Comparison of ENCODE assay signal across 1 mouse cellular context in the genomic region with DNA sequence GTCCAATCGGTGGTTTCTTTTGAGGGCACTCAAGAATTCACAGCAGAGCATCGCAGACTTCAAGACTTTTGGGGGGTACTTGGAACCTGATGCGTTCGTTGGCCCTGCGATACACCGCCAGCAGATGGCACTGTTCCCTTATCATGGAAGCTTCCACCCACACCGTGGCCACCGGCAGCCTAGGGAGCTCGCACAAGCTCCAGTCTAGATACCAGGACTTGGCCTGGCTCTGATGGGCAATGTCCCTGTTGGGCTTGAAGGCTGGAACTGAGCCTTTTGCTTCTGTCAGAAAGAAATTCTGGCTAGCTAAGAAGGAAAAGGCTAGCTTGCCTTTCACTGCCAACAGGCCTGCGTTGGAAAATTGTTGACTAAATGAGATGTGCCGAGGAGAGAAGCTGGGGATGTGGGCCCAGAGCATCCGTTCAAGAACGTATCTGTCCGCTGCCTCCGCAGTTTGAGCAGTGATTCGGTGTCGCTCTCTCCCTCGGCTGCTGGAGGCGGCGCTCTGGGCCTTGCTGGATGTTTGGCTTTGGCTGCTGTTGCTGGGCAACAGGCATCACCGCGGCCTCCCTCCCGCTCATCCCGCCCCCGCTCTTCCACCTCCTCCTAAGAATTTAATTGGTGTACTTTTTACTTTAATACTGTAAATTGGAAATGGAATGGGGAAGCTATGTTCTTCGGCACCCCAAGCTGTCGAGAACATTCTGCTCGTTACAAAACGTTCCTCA.
TF ChIP-seq lines count a peak whose summit lies in the region.

A gene (minus strand): TSS at position 512 of the 728 bp plus-strand sequence.

TF ChIP-seq in CH12.LX, 34 proteins besides CTCF, POLR2A, EP300 and RAD21 (continued from another document):
- TF ChIP-seq SMC3 (IDR thresholded peaks at IDR 0.05; ENCODE audit: low read depth, low read length): peak; percentile 98
- no peak; the same call in 1 of the 2 replicates for TF ChIP-seq UBTF (IDR thresholded peaks at IDR 0.05; ENCODE audit: low read depth, low read length)
- no peak for TF ChIP-seq HCFC1 (IDR thresholded peaks at IDR 0.05; ENCODE audit: low read depth, low read length)
- TF ChIP-seq MEF2A (IDR thresholded peaks at IDR 0.05; ENCODE audit: borderline replicate concordance, low read depth, low read length): peak; percentile 16; the same call in 1 of the 2 replicates
- no peak for TF ChIP-seq CHD1 (IDR thresholded peaks at IDR 0.05; ENCODE audit: low read depth, low read length)
- TF ChIP-seq GABPA (IDR thresholded peaks at IDR 0.05; ENCODE audit: insufficient replicate concordance, low read depth, low read length): no peak
- TF ChIP-seq ZC3H11A (IDR thresholded peaks at IDR 0.05; ENCODE audit: low read depth, low read length): peak; percentile 93
- TF ChIP-seq CHD2 (IDR thresholded peaks at IDR 0.05; ENCODE audit: low read length): no peak
- TF ChIP-seq MAZ (IDR thresholded peaks at IDR 0.05; ENCODE audit: low read depth, low read length): no peak
- 0 out of 2 replicates have a peak, but pooled peaks have one; percentile 35 for TF ChIP-seq NRF1 (IDR thresholded peaks at IDR 0.05; ENCODE audit: low read depth, low read length)
- TF ChIP-seq TCF12 (IDR thresholded peaks at IDR 0.05; ENCODE audit: low read depth, low read length): no peak
- no peak for TF ChIP-seq MAX (IDR thresholded peaks at IDR 0.05; ENCODE audit: low read length)
